Mouse (Mus musculus) embryonic fibroblast, embryonic 13.5 days (primary cell): ENCODE measurements around the gene Vezt.

ENCODE experiments used
- CTCF ChIP-seq: IDR thresholded peaks from 2 replicates; pipeline ENCODE4 v1.5.1; 2011; ENCODE audit warnings: mild to moderate bottlenecking, control low read depth, low read length, moderate library complexity, borderline replicate concordance; ENCODE audit not compliant: insufficient read depth
- POLR2A ChIP-seq: IDR thresholded peaks from 2 replicates; pipeline ENCODE4 v1.6.1; 2011; ENCODE audit warnings: low read depth, mild to moderate bottlenecking, control low read depth, low read length, moderate library complexity

DNA sequence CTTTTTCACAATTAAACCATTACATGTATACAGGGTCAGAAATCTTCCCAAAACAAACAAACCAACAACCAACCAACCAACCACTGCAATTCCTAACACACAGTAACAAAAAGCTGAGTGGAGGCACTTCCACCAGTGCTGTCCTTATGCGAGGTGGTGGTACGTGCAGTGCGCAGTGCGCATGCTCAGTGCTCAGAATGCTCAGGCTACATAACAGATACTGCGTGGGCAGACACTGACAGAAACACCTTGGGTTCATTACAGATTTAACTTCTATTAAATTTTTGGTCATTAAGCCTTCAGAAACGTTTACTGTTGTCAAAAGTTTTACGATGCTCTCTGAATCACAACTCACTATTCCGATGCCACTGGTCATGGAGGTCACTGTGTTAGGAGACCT lies 18.2 kb downstream of the Vezt start:
- TF ChIP-seq CTCF (no peak), POLR2A (no peak)
